In genomic region chr5:21944579-21944978, GRCm38 (mm10) we compare ENCODE assay signal across 25 mouse cellular contexts.
DNase-seq lines count a peak whose midpoint lies in the region; ATAC-seq and TF ChIP-seq lines count a peak whose summit lies in the region.
"Had no signal": no experiment of that assay in that cellular context is flagged by ENCODE, and none has a peak within 500 bp of the region (broad histone marks: within the 10 kb centered on the region; RNA-seq: fewer than 3 reads in every experiment).

No protein-coding gene starts in this region.

- H3K9ac ChIP-seq in intestine, postnatal 0 days (ENCODE audit: low read depth, low read length), result no peak overlapping the region
- no peak overlapping the region for H3K9ac ChIP-seq in intestine, embryonic 15.5 days
- no peak overlapping the region for H3K9ac ChIP-seq in liver, postnatal 0 days (replicated peaks)
- no peak overlapping the region for H3K9ac ChIP-seq in liver, embryonic 11.5 days (ENCODE audit: low read depth, low read length)
- H3K9ac ChIP-seq in CH12.LX (ENCODE audit: insufficient read depth, low read depth) (no peak overlapping the region), MEL (ENCODE audit: control insufficient read depth, low read depth, low read length, poor library complexity, severe bottlenecking) (no peak overlapping the region)
- H3K9ac ChIP-seq: embryonic facial prominence, embryonic 15.5 days; forebrain, embryonic 15.5 days; heart, embryonic 12.5 days; hindbrain, embryonic 15.5 days; limb, embryonic 12.5 days; liver, embryonic 13.5 days; midbrain, embryonic 12.5 days had no signal

- H3K4me3 ChIP-seq in intestine, postnatal 0 days (ENCODE audit: low read depth, low read length), result no peak overlapping the region
- H3K4me3 ChIP-seq in intestine, embryonic 15.5 days (replicated peaks), result no peak overlapping the region
- H3K4me3 ChIP-seq in liver, postnatal 0 days (ENCODE audit: low read depth, low read length), result no peak overlapping the region
- no peak overlapping the region for H3K4me3 ChIP-seq in liver, embryonic 11.5 days (ENCODE audit: low read depth, low read length)
- H3K4me3 ChIP-seq in CH12.LX (replicated peaks in 1 of 3; ENCODE audit: low read depth in 2 of 3, low read length in 2 of 3, poor library complexity in 1 of 3) (no peak overlapping the region), MEL (ENCODE audit: control insufficient read depth in 1 of 2, insufficient read depth in 1 of 2, low read depth in 2 of 2, low read length in 2 of 2) (no peak overlapping the region)
- H3K4me3 ChIP-seq: embryonic facial prominence, embryonic 15.5 days; forebrain, embryonic 15.5 days; heart, embryonic 12.5 days; hindbrain, embryonic 15.5 days; limb, embryonic 12.5 days; liver, embryonic 13.5 days; midbrain, embryonic 12.5 days had no signal

- no peaks in the 10 kb centered on the region for H3K27me3 ChIP-seq in intestine, postnatal 0 days (replicated peaks; ENCODE audit: control insufficient read depth, insufficient read depth, low read length)
- H3K27me3 ChIP-seq in intestine, embryonic 15.5 days (replicated peaks), result no peaks in the 10 kb centered on the region
- H3K27me3 ChIP-seq in liver, postnatal 0 days (ENCODE audit: insufficient read depth, low read length), result no peaks in the 10 kb centered on the region
- no peaks in the 10 kb centered on the region for H3K27me3 ChIP-seq in liver, embryonic 11.5 days (replicated peaks; ENCODE audit: control insufficient read depth, insufficient read depth, low read length)
- H3K27me3 ChIP-seq in CH12.LX (replicated peaks) (no peaks in the 10 kb centered on the region), MEL (ENCODE audit: control insufficient read depth in 1 of 2, insufficient read depth in 2 of 2, low read length in 2 of 2) (no peaks in the 10 kb centered on the region; a peak in 1 of 4 replicates)
- H3K27me3 ChIP-seq: embryonic facial prominence, embryonic 15.5 days; heart, embryonic 12.5 days; hindbrain, embryonic 15.5 days; liver, embryonic 13.5 days; midbrain, embryonic 12.5 days had no signal

- TF ChIP-seq CTCF in intestine, postnatal 0 days (IDR thresholded peaks at IDR 0.05; ENCODE audit: low read depth), result peak; percentile 43
- TF ChIP-seq CTCF in liver, postnatal 0 days (IDR thresholded peaks at IDR 0.05; ENCODE audit: low read depth), result peak; percentile 40
- TF ChIP-seq CTCF in CH12.LX (conservative IDR thresholded peaks at IDR 0.05 in 1 of 2, IDR thresholded peaks at IDR 0.05 in 1 of 2; ENCODE audit: low read depth in 2 of 2, low read length in 2 of 2) (peak in 1 of 2 experiments; percentile 60; a peak in 2 of 4 replicates), MEL (IDR thresholded peaks at IDR 0.05 in 2 of 3, conservative IDR thresholded peaks at IDR 0.05 in 1 of 3; ENCODE audit: control insufficient read depth in 1 of 3, insufficient read depth in 1 of 3, low read depth in 2 of 3, low read length in 3 of 3, poor library complexity in 1 of 3, severe bottlenecking in 1 of 3) (peak in 2 of 3 experiments; percentile 33 to 42; a peak in 4 of 6 replicates)

- H3K9me3 ChIP-seq in intestine, postnatal 0 days (ENCODE audit: control insufficient read depth), result no peaks in the 10 kb centered on the region
- no peaks in the 10 kb centered on the region for H3K9me3 ChIP-seq in intestine, embryonic 15.5 days
- no peaks in the 10 kb centered on the region for H3K9me3 ChIP-seq in liver, postnatal 0 days (ENCODE audit: low read length)
- H3K9me3 ChIP-seq in liver, embryonic 11.5 days (ENCODE audit: control insufficient read depth, low read length), result no peaks in the 10 kb centered on the region
- no peaks in the 10 kb centered on the region for H3K9me3 ChIP-seq in CH12.LX (replicated peaks; ENCODE audit: low read length)
- no peaks in the 10 kb centered on the region for H3K9me3 ChIP-seq in MEL (replicated peaks; ENCODE audit: insufficient read depth, low read length)
- H3K9me3 ChIP-seq: embryonic facial prominence, embryonic 15.5 days; forebrain, embryonic 15.5 days; G1E; heart, embryonic 12.5 days; hindbrain, embryonic 15.5 days; limb, embryonic 12.5 days; liver, embryonic 13.5 days; midbrain, embryonic 12.5 days had no signal

- no peaks in the 10 kb centered on the region for H3K36me3 ChIP-seq in intestine, postnatal 0 days (ENCODE audit: control insufficient read depth, insufficient read depth)
- H3K36me3 ChIP-seq in intestine, embryonic 15.5 days, result no peaks in the 10 kb centered on the region
- H3K36me3 ChIP-seq in liver, postnatal 0 days (replicated peaks; ENCODE audit: insufficient read depth, low read length), result 0 out of 2 replicates have a peak, but pooled peaks cover 8% of the 10 kb centered on the region
- no peaks in the 10 kb centered on the region; the same call in 1 of the 2 replicates for H3K36me3 ChIP-seq in liver, embryonic 11.5 days (ENCODE audit: control insufficient read depth, insufficient read depth, low read length)
- H3K36me3 ChIP-seq in CH12.LX (replicated peaks in 1 of 2; ENCODE audit: control insufficient read depth in 1 of 2, insufficient read depth in 1 of 2, low read length in 1 of 2) (no peaks in the 10 kb centered on the region), MEL (ENCODE audit: control insufficient read depth in 1 of 2, insufficient read depth in 2 of 2, low read length in 2 of 2) (no peaks in the 10 kb centered on the region)
- H3K36me3 ChIP-seq: embryonic facial prominence, embryonic 15.5 days; forebrain, embryonic 15.5 days; G1E; heart, embryonic 12.5 days; hindbrain, embryonic 15.5 days; limb, embryonic 12.5 days; liver, embryonic 13.5 days; midbrain, embryonic 12.5 days had no signal

- ATAC-seq in intestine, postnatal 0 days, result no peak
- no peak for ATAC-seq in intestine, embryonic 15.5 days
- no peak for ATAC-seq in liver, postnatal 0 days
- no peak for ATAC-seq in liver, embryonic 11.5 days (replicated peaks; ENCODE audit: low FRiP score)
- ATAC-seq: activated CD4-positive, CD25-positive, alpha-beta regulatory T cell, adult 4 months; forebrain, embryonic 15.5 days; intestine, embryonic 16.5 days had no signal

- no peak for TF ChIP-seq EP300 in liver, postnatal 0 days (IDR thresholded peaks at IDR 0.05; ENCODE audit: low read depth)
- no peak for TF ChIP-seq EP300 in CH12.LX (IDR thresholded peaks at IDR 0.05; ENCODE audit: low read length)
- no peak for TF ChIP-seq EP300 in MEL (IDR thresholded peaks at IDR 0.05; ENCODE audit: low read depth in 1 of 2, low read length in 2 of 2)

- H3K79me2 ChIP-seq in CH12.LX (replicated peaks; ENCODE audit: control insufficient read depth, extremely low read depth, insufficient read depth, poor library complexity, severe bottlenecking) (no peaks in the 10 kb centered on the region), MEL (ENCODE audit: control insufficient read depth, insufficient read depth, low read length, poor library complexity) (no peaks in the 10 kb centered on the region)

- no peak for DNase-seq in liver, postnatal 0 days
- no peak for DNase-seq in liver, embryonic 11.5 days (ENCODE audit: low spot score)
- DNase-seq in CH12.LX (ENCODE audit: extremely low read depth), result peak; percentile 17
- peak; percentile 16 for DNase-seq in MEL (ENCODE audit: low read depth, low spot score)
- no peak for DNase-seq in frontal cortex, postnatal 36 days (ENCODE audit: low spot score in 2 of 2)
- no peak for DNase-seq in cerebellum, postnatal 36 days
- DNase-seq: adrenal gland, postnatal 10 days; cerebellum, adult 8-10 months; gastrocnemius, postnatal 14 days; kidney, postnatal 4 days; layer of hippocampus, adult 9-11 months; liver, embryonic 13.5 days; right cerebral cortex, postnatal 14 days; spleen, adult 18-20 months had no signal

- TF ChIP-seq RAD21 in CH12.LX (IDR thresholded peaks at IDR 0.05; ENCODE audit: low read depth, low read length) (peak; percentile 43), MEL (IDR thresholded peaks at IDR 0.05; ENCODE audit: low read depth, low read length) (peak; percentile 18; the same call in 1 of the 2 replicates)

- no peak overlapping the region for H3K4me2 ChIP-seq in intestine, postnatal 0 days (replicated peaks; ENCODE audit: low read depth)
- no peak overlapping the region for H3K4me2 ChIP-seq in intestine, embryonic 15.5 days (replicated peaks)
- no peak overlapping the region for H3K4me2 ChIP-seq in liver, postnatal 0 days (ENCODE audit: low read depth, low read length)
- no peak overlapping the region for H3K4me2 ChIP-seq in liver, embryonic 11.5 days
- no peak overlapping the region for H3K4me2 ChIP-seq in CH12.LX (ENCODE audit: insufficient read depth, low read depth, poor library complexity, severe bottlenecking)
- H3K4me2 ChIP-seq: embryonic facial prominence, embryonic 15.5 days; forebrain, embryonic 15.5 days; heart, embryonic 12.5 days; hindbrain, embryonic 15.5 days; limb, embryonic 12.5 days; liver, embryonic 13.5 days; midbrain, embryonic 12.5 days had no signal

- TF ChIP-seq POLR2A in CH12.LX (IDR thresholded peaks at IDR 0.05; ENCODE audit: low read depth, low read length) (no peak), MEL (IDR thresholded peaks at IDR 0.05; ENCODE audit: control insufficient read depth in 1 of 2, insufficient read depth in 1 of 2, low read depth in 1 of 2, low read length in 2 of 2, poor library complexity in 1 of 2) (no peak)

- in situ Hi-C loops in CH12.LX (cut with MboI; ENCODE audit: low pct_ligation_motif_present, low pct_unique_long_range_greater_than_20kb, low sequenced_read_pairs), result no loop called here

- 92% methylated on average over 1 of the region's 1 CpGs for WGBS in intestine, postnatal 0 days
- WGBS in intestine, embryonic 15.5 days, result 100% methylated on average over 1 of the region's 1 CpGs
- WGBS in liver, postnatal 0 days (ENCODE audit: insufficient replicate concordance), result 70% methylated on average over 1 of the region's 1 CpGs
- WGBS in liver, embryonic 11.5 days, result 86% methylated on average over 1 of the region's 1 CpGs

- no peaks in the 10 kb centered on the region for H3K4me1 ChIP-seq in intestine, postnatal 0 days (replicated peaks; ENCODE audit: control insufficient read depth, insufficient read depth, low read length)
- no peaks in the 10 kb centered on the region for H3K4me1 ChIP-seq in intestine, embryonic 15.5 days (replicated peaks)
- no peaks in the 10 kb centered on the region for H3K4me1 ChIP-seq in liver, postnatal 0 days (ENCODE audit: insufficient read depth)
- no peaks in the 10 kb centered on the region for H3K4me1 ChIP-seq in liver, embryonic 11.5 days (replicated peaks; ENCODE audit: control insufficient read depth, insufficient read depth, low read length)
- H3K4me1 ChIP-seq in CH12.LX (ENCODE audit: control insufficient read depth in 1 of 2, insufficient read depth in 2 of 2) (no peaks in the 10 kb centered on the region), MEL (ENCODE audit: control insufficient read depth in 1 of 2, insufficient read depth in 2 of 2, low read length in 2 of 2) (no peaks in the 10 kb centered on the region)
- H3K4me1 ChIP-seq: embryonic facial prominence, embryonic 15.5 days; heart, embryonic 12.5 days; limb, embryonic 12.5 days; liver, embryonic 13.5 days had no signal

- dilution Hi-C loops in CH12.LX (cut with MboI; ENCODE audit: extremely low pct_ligation_motif_present, extremely low pct_unique_long_range_greater_than_20kb, low sequenced_read_pairs), result no loop called here

- H3K27ac ChIP-seq in intestine, postnatal 0 days (ENCODE audit: low read depth, low read length), result no peak overlapping the region
- H3K27ac ChIP-seq in intestine, embryonic 15.5 days, result no peak overlapping the region
- no peak overlapping the region for H3K27ac ChIP-seq in liver, postnatal 0 days (ENCODE audit: low read depth)
- no peak overlapping the region for H3K27ac ChIP-seq in liver, embryonic 11.5 days (ENCODE audit: low read depth, low read length)
- no peak overlapping the region for H3K27ac ChIP-seq in CH12.LX (ENCODE audit: insufficient read depth, low read depth)
- H3K27ac ChIP-seq in MEL (ENCODE audit: control insufficient read depth, low read depth, low read length), result no peak overlapping the region
- H3K27ac ChIP-seq: embryonic facial prominence, embryonic 15.5 days; forebrain, embryonic 15.5 days; hindbrain, embryonic 15.5 days; limb, embryonic 12.5 days; liver, embryonic 13.5 days; midbrain, embryonic 12.5 days had no signal

Comparison
In these comparisons a context has a peak if more than half of its experiments do, and no peak if none do; other contexts are left out.
1. DNase-seq: peak in CH12.LX (single experiment) and MEL (single experiment); none in liver, postnatal 0 days (single experiment), liver, embryonic 11.5 days (single experiment), frontal cortex, postnatal 36 days (0 of 2) and cerebellum, postnatal 36 days (0 of 2).